Mouse (Mus musculus): ENCODE data around the gene Rasgef1c. TPM values are rescaled to one million over a fixed set of nuclear protein-coding genes. Genes with fewer than 3 reads are reported as not detected.

Gene Rasgef1c
- polyA plus RNA-seq, 1 experiment from 2014 or later, result 0.29 TPM

DNA sequence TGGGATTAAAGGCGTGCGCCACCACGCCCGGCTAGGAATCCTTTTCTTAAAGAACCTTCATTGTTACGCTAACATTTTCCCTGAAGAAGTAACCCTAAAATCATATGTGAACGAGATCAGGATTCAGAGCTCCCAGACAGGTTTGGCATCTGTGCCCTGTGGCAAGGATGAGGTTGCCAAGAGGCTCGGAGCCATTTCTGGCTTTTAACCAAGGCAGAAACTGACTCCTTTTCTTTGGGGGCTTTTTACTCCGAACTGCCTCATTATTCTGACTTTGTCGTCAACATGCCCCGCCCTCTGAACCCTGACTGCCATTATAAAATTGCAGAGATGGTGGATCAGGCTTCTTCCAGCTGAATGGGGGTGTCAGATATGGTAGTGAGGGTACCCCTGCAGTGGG, 106.1 kb downstream of the Rasgef1c start:
- ATAC-seq (replicated peaks; ENCODE audit: insufficient number of reproducible peaks, low FRiP score, low TSS enrichment, low read depth), result no peak

DNA sequence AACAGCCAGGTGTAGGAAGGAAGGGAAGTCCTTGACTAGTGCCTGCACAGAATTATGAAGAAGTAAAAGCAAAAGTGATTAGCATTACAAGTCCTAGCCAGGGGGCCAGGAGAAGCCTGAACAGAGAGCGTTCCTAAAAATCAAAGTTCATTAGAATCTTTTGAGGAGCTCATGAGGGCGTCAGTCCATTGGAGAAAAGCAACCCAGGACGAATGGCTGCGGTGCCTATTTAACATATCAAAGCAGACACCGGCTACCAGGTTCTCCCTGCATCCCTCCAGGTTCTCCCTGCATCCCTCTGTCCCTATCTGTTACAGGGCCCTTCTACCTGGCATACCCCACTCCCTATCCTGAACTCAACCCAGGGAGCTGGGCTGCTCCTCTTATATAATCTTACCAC, 106.6 kb downstream of the Rasgef1c start:
- no peak for ATAC-seq (replicated peaks; ENCODE audit: insufficient number of reproducible peaks, low FRiP score, low TSS enrichment, low read depth)
- Histone ChIP-seq H3K27ac (replicated peaks; ENCODE audit: low read depth, low read length) (no peak overlapping the region), H3K9ac (replicated peaks; ENCODE audit: low read length) (no peak overlapping the region), H3K4me2 (ENCODE audit: low read depth, low read length) (no peak overlapping the region), H3K36me3 (replicated peaks; ENCODE audit: control insufficient read depth, insufficient read depth, low read depth, low read length) (no peaks in the 10 kb centered on the region), H3K4me1 (ENCODE audit: control insufficient read depth, insufficient read depth, low read length) (no peaks in the 10 kb centered on the region), H3K4me3 (ENCODE audit: low read depth, low read length) (no peak overlapping the region), H3K27me3 (ENCODE audit: control insufficient read depth, insufficient read depth, low read length) (no peaks in the 10 kb centered on the region; the same call in 1 of the 2 replicates), H3K9me3 (replicated peaks; ENCODE audit: control insufficient read depth, low read length) (no peaks in the 10 kb centered on the region)
- 24% methylated on average over 5 of the region's 5 CpGs for WGBS
- DNase-seq (ENCODE audit: low spot score), result no peak

More for the DNA sequence above, 106.1 kb downstream of the Rasgef1c start:
- Histone ChIP-seq H3K36me3 (replicated peaks; ENCODE audit: control insufficient read depth, insufficient read depth, low read depth, low read length) (no peaks in the 10 kb centered on the region), H3K27ac (replicated peaks; ENCODE audit: low read depth, low read length) (no peak overlapping the region), H3K4me3 (ENCODE audit: low read depth, low read length) (no peak overlapping the region), H3K9me3 (replicated peaks; ENCODE audit: control insufficient read depth, low read length) (no peaks in the 10 kb centered on the region), H3K27me3 (ENCODE audit: control insufficient read depth, insufficient read depth, low read length) (no peaks in the 10 kb centered on the region; the same call in 1 of the 2 replicates), H3K9ac (replicated peaks; ENCODE audit: low read length) (no peak overlapping the region), H3K4me1 (ENCODE audit: control insufficient read depth, insufficient read depth, low read length) (no peaks in the 10 kb centered on the region), H3K4me2 (ENCODE audit: low read depth, low read length) (no peak overlapping the region)
- DNase-seq (ENCODE audit: low spot score), result no peak
- WGBS, result 66% methylated on average over 10 of the region's 10 CpGs

DNA sequence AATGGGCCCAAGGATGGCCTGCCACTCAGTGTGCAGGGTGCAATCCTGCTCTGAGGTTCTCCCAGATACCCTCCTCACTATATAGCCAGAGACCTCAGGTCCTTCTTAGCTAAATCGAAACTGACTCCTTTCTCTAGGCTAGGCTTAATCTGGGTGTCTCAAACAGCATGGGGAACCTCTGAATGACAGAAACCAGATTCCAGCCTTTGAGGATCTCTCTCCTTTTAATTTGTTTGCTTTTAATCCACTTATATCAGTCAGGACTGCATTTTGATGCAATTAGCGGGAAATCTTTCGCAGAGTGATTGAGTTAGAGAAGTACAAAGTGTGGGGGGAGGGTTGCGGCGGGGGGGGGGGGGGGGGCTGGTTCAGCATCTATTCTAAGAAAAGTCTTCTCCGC, 111.4 kb downstream of the Rasgef1c start:
- Histone ChIP-seq H3K9me3 (replicated peaks; ENCODE audit: control insufficient read depth, low read length) (no peaks in the 10 kb centered on the region), H3K4me2 (ENCODE audit: low read depth, low read length) (no peak overlapping the region), H3K27ac (replicated peaks; ENCODE audit: low read depth, low read length) (no peak overlapping the region), H3K4me1 (ENCODE audit: control insufficient read depth, insufficient read depth, low read length) (no peaks in the 10 kb centered on the region), H3K27me3 (ENCODE audit: control insufficient read depth, insufficient read depth, low read length) (no peaks in the 10 kb centered on the region; the same call in 1 of the 2 replicates), H3K9ac (replicated peaks; ENCODE audit: low read length) (no peak overlapping the region), H3K4me3 (ENCODE audit: low read depth, low read length) (no peak overlapping the region), H3K36me3 (replicated peaks; ENCODE audit: control insufficient read depth, insufficient read depth, low read depth, low read length) (no peaks in the 10 kb centered on the region)
- ATAC-seq (replicated peaks; ENCODE audit: insufficient number of reproducible peaks, low FRiP score, low TSS enrichment, low read depth) (no peak), DNase-seq (ENCODE audit: low spot score) (no peak)
- 74% methylated on average over 6 of the region's 6 CpGs for WGBS

DNA sequence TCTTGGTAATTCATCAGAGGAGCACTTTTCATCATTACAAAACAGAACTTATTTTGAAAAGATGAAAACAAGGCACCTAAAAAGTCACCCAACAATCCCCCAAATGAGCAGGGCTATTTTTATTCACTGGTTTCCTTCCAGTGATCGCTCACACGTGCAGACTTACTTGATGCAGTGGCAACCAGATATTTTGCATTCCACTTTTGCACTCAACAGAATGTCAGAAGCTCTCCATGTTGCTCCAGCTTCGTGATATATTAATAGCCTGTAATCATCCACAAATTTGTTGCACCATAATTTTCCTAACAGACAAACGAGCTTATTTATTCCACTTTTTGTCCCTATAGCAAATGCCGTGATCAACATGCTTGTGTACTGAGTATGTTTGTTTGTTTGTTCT, 114.9 kb downstream of the Rasgef1c start:
- H3K36me3 ChIP-seq (replicated peaks; ENCODE audit: control insufficient read depth, insufficient read depth, low read depth, low read length), result no peaks in the 10 kb centered on the region
- H3K4me2 ChIP-seq (ENCODE audit: low read depth, low read length), result no peak overlapping the region
- no peak for DNase-seq (ENCODE audit: low spot score)
- no peaks in the 10 kb centered on the region for H3K27me3 ChIP-seq (ENCODE audit: control insufficient read depth, insufficient read depth, low read length)
- H3K9ac ChIP-seq (replicated peaks; ENCODE audit: low read length), result no peak overlapping the region
- no peak overlapping the region for H3K27ac ChIP-seq (replicated peaks; ENCODE audit: low read depth, low read length)
- H3K4me1 ChIP-seq (ENCODE audit: control insufficient read depth, insufficient read depth, low read length), result no peaks in the 10 kb centered on the region
- no peak for ATAC-seq (replicated peaks; ENCODE audit: insufficient number of reproducible peaks, low FRiP score, low TSS enrichment, low read depth)
- WGBS, result 78% methylated on average over 5 of the region's 5 CpGs
- no peaks in the 10 kb centered on the region for H3K9me3 ChIP-seq (replicated peaks; ENCODE audit: control insufficient read depth, low read length)
- no peak overlapping the region for H3K4me3 ChIP-seq (ENCODE audit: low read depth, low read length)

DNA sequence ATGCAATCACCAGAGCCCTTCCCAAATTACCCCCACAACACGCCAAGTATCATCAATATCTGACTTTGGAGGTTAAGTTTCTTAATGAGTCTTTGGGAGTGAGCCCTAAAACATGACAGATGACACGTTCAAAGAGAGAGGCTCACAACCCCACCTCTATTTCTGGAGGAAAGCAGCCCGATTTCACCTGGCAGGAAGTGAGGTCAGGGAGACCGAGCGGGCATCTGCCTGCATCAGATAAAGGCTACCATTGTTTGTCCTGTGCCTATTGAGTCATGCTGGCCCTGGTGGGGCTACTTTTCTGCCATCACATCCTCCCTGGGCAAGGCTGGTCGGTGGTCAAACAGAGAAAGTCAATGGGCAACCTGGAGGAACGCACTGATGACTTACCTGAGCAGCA, 115.9 kb downstream of the Rasgef1c start:
- Histone ChIP-seq H3K4me2 (ENCODE audit: low read depth, low read length) (no peak overlapping the region), H3K9me3 (replicated peaks; ENCODE audit: control insufficient read depth, low read length) (no peaks in the 10 kb centered on the region), H3K27me3 (ENCODE audit: control insufficient read depth, insufficient read depth, low read length) (no peaks in the 10 kb centered on the region), H3K9ac (replicated peaks; ENCODE audit: low read length) (no peak overlapping the region), H3K27ac (replicated peaks; ENCODE audit: low read depth, low read length) (no peak overlapping the region), H3K36me3 (replicated peaks; ENCODE audit: control insufficient read depth, insufficient read depth, low read depth, low read length) (no peaks in the 10 kb centered on the region), H3K4me1 (ENCODE audit: control insufficient read depth, insufficient read depth, low read length) (no peaks in the 10 kb centered on the region), H3K4me3 (ENCODE audit: low read depth, low read length) (no peak overlapping the region)
- no peak for DNase-seq (ENCODE audit: low spot score)
- WGBS, result 62% methylated on average over 7 of the region's 7 CpGs
- no peak for ATAC-seq (replicated peaks; ENCODE audit: insufficient number of reproducible peaks, low FRiP score, low TSS enrichment, low read depth)

DNA sequence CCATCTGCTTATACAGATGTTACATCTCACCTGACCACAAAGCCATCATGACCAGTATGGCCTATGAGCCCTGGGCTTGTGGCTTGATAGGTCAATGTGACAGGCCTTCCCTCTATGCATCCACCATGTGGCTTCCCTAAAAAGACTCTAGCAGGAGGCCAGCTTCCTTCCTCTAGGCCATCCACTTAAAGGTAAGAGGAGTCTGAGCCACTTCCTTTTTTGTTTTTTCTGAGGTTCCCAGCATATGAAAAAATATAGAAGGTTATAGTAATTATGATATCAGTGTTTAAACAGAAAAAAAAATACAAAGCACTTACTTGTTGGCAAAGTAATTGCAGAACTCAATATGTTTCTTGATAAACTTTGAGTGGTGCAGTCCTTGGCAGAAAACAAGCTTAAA, 117.2 kb downstream of the Rasgef1c start:
- Histone ChIP-seq H3K4me3 (ENCODE audit: low read depth, low read length) (no peak overlapping the region), H3K4me1 (ENCODE audit: control insufficient read depth, insufficient read depth, low read length) (no peaks in the 10 kb centered on the region), H3K4me2 (ENCODE audit: low read depth, low read length) (no peak overlapping the region), H3K27me3 (ENCODE audit: control insufficient read depth, insufficient read depth, low read length) (no peaks in the 10 kb centered on the region), H3K9me3 (replicated peaks; ENCODE audit: control insufficient read depth, low read length) (no peaks in the 10 kb centered on the region), H3K27ac (replicated peaks; ENCODE audit: low read depth, low read length) (no peak overlapping the region), H3K9ac (replicated peaks; ENCODE audit: low read length) (no peak overlapping the region), H3K36me3 (replicated peaks; ENCODE audit: control insufficient read depth, insufficient read depth, low read depth, low read length) (no peaks in the 10 kb centered on the region)
- DNase-seq (ENCODE audit: low spot score), result no peak
- ATAC-seq (replicated peaks; ENCODE audit: insufficient number of reproducible peaks, low FRiP score, low TSS enrichment, low read depth), result no peak

DNA sequence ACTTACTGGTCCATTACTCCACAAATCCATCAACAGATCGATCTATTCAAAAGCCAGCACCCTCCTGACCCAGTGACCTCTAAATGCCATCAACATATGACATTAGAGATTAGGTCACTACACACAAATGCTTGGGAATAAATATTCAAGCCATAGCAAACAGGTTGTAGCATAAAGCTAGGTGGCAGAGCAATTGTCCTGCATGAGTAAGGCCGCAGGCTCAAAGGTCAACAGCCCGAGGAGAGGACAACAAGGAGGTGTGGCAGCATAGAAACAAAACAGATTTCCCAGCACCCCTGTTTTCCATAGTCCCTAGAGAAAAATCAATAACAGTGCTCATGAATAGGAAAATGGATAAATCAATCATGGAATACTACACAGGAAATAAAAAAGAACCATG, 120.5 kb downstream of the Rasgef1c start:
- H3K9ac ChIP-seq (replicated peaks; ENCODE audit: low read length), result no peak overlapping the region
- no peak overlapping the region for H3K27ac ChIP-seq (replicated peaks; ENCODE audit: low read depth, low read length)
- no peaks in the 10 kb centered on the region for H3K36me3 ChIP-seq (replicated peaks; ENCODE audit: control insufficient read depth, insufficient read depth, low read depth, low read length)
- 80% methylated on average over 3 of the region's 3 CpGs for whole genome bisulfite sequencing
- DNase-seq (ENCODE audit: low spot score) (no peak), ATAC-seq (replicated peaks; ENCODE audit: insufficient number of reproducible peaks, low FRiP score, low TSS enrichment, low read depth) (no peak)
- no peaks in the 10 kb centered on the region for H3K9me3 ChIP-seq (replicated peaks; ENCODE audit: control insufficient read depth, low read length)
- no peak overlapping the region for H3K4me2 ChIP-seq (ENCODE audit: low read depth, low read length)
- H3K4me1 ChIP-seq (ENCODE audit: control insufficient read depth, insufficient read depth, low read length), result peaks cover 3% of the 10 kb centered on the region; the same call in 1 of the 2 replicates
- no peaks in the 10 kb centered on the region for H3K27me3 ChIP-seq (ENCODE audit: control insufficient read depth, insufficient read depth, low read length)
- H3K4me3 ChIP-seq (ENCODE audit: low read depth, low read length), result no peak overlapping the region

DNA sequence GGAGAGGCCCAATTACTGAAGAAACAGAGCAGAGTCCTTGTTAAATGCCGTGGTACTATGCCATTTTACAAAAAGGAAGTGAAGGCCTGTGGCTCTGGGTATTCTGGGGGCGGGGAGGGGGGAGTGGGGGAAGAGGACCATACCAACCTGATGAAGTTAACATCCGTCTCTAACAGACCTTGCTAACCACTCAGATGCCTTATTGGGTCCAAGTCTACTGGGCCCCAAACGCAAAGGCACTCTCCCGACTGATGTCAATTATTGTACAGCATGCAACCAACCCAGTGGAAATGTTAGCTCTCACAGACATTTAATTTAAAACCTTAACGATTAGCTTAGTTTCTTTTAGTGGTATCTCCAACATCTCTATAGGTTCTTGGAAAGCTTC, 122.8 kb downstream of the Rasgef1c start:
- H3K4me2 ChIP-seq (ENCODE audit: low read depth, low read length), result no peak overlapping the region; the same call in 1 of the 2 replicates
- H3K9ac ChIP-seq (replicated peaks; ENCODE audit: low read length), result no peak overlapping the region
- H3K27ac ChIP-seq (replicated peaks; ENCODE audit: low read depth, low read length), result no peak overlapping the region
- ATAC-seq (replicated peaks; ENCODE audit: insufficient number of reproducible peaks, low FRiP score, low TSS enrichment, low read depth) (no peak), DNase-seq (ENCODE audit: low spot score) (no peak)
- peaks cover 3% of the 10 kb centered on the region; the same call in 1 of the 2 replicates for H3K4me1 ChIP-seq (ENCODE audit: control insufficient read depth, insufficient read depth, low read length)
- H3K27me3 ChIP-seq (ENCODE audit: control insufficient read depth, insufficient read depth, low read length), result no peaks in the 10 kb centered on the region
- H3K9me3 ChIP-seq (replicated peaks; ENCODE audit: control insufficient read depth, low read length), result no peaks in the 10 kb centered on the region
- H3K4me3 ChIP-seq (ENCODE audit: low read depth, low read length), result no peak overlapping the region; the same call in 1 of the 2 replicates
- WGBS, result 62% methylated on average over 6 of the region's 6 CpGs
- no peaks in the 10 kb centered on the region for H3K36me3 ChIP-seq (replicated peaks; ENCODE audit: control insufficient read depth, insufficient read depth, low read depth, low read length)
